Mouse (Mus musculus): ENCODE results near the gene Dnah12.

GRCm38 (mm10) chr14:26724898-26725297 lies 31.8 kb downstream of the Dnah12 start:
- no peak for TF ChIP-seq POLR2A (IDR thresholded peaks at IDR 0.05; ENCODE audit: insufficient read length, low read depth)
- no peak for TF ChIP-seq MYOG (IDR thresholded peaks at IDR 0.05; ENCODE audit: control insufficient read depth in 1 of 3, insufficient read depth in 1 of 3, insufficient read length in 2 of 3, low read depth in 2 of 3)
- no peak for TF ChIP-seq E2F4 (IDR thresholded peaks at IDR 0.05; ENCODE audit: insufficient read depth)

Data from myocyte (in vitro differentiated cells).